15 mouse cellular contexts compared by ENCODE assay signal in genomic region chr11:76532001-76532400, GRCm38 (mm10).
"Had no signal": no experiment of that assay in that cellular context is flagged by ENCODE, and none has a peak within 500 bp of the region (broad histone marks: within the 10 kb centered on the region; RNA-seq: fewer than 3 reads in every experiment).

No protein-coding gene starts in this region.

- H3K36me3 ChIP-seq: limb, embryonic 15.5 days had no signal

- H3K9ac ChIP-seq: kidney, embryonic 15.5 days; limb, embryonic 12.5 days; limb, embryonic 15.5 days; liver, embryonic 14.5 days; liver, postnatal 0 days; lung, embryonic 14.5 days; midbrain, embryonic 13.5 days had no signal

- H3K27me3 ChIP-seq: kidney, embryonic 15.5 days; limb, embryonic 12.5 days; limb, embryonic 15.5 days; midbrain, embryonic 13.5 days had no signal

- H3K4me3 ChIP-seq: kidney, embryonic 15.5 days; left cerebral cortex, adult 2 months; limb, embryonic 12.5 days; limb, embryonic 15.5 days; midbrain, embryonic 13.5 days had no signal

- ATAC-seq: liver, postnatal 0 days; lung, postnatal 0 days had no signal

- DNase-seq: kidney, adult 8-10 months; kidney, postnatal 10 days; kidney, postnatal 36 days; liver, postnatal 0 days; lung, embryonic 14.5 days; thymus, adult 18-20 months; thymus, postnatal 36 days had no signal

- H3K9me3 ChIP-seq: kidney, embryonic 15.5 days; limb, embryonic 12.5 days; limb, embryonic 15.5 days; midbrain, embryonic 13.5 days had no signal

- H3K27ac ChIP-seq: kidney, embryonic 15.5 days; limb, embryonic 12.5 days; limb, embryonic 15.5 days; liver, embryonic 14.5 days had no signal

- H3K4me2 ChIP-seq: kidney, embryonic 15.5 days; limb, embryonic 12.5 days; limb, embryonic 15.5 days; liver, embryonic 11.5 days; lung, embryonic 14.5 days; midbrain, embryonic 13.5 days had no signal
